7 mouse cellular contexts compared by ENCODE assay signal in the genomic region with DNA sequence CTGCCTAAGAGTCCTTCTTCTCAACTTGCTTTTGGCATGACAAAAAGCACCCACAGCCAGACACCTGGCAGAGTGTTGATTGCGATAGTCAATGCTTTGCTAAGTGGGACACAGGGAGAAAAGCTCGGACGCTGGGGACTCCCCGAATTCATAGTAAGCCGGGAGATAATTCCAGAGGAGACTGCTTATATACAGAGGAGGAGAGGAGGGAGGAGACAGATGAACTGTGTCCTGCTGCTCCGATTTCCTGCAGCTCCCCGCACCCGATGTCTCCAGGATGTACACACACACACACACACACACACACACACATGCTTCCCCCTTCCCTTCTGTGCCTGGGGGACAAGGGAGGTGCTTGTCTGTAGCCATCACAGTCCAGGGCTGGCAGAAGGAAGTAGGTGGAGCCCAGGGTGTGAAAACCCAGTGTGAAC. TPM values are rescaled to one million over a fixed set of nuclear protein-coding genes. Genes with fewer than 3 reads are reported as not detected.
DNase-seq lines count a peak whose midpoint lies in the region; ATAC-seq and TF ChIP-seq lines count a peak whose summit lies in the region.

No protein-coding gene starts in this region.

- peaks cover 43% of the 10 kb centered on the region for H3K4me1 ChIP-seq in embryonic facial prominence, embryonic 14.5 days (ENCODE audit: control insufficient read depth, insufficient read depth, low read length)
- H3K4me1 ChIP-seq in heart, postnatal 0 days (ENCODE audit: control insufficient read depth, insufficient read depth): peaks cover 80% of the 10 kb centered on the region
- H3K4me1 ChIP-seq in midbrain, embryonic 11.5 days (ENCODE audit: control insufficient read depth, insufficient read depth, low read length): peaks cover 46% of the 10 kb centered on the region

- H3K27ac ChIP-seq in embryonic facial prominence, embryonic 14.5 days (replicated peaks; ENCODE audit: low read depth, low read length): no peak overlapping the region
- H3K27ac ChIP-seq in heart, postnatal 0 days (ENCODE audit: low read depth): peak overlapping the region; percentile 83
- H3K27ac ChIP-seq in midbrain, embryonic 11.5 days (ENCODE audit: low read depth, low read length): no peak overlapping the region

- no peak overlapping the region for H3K4me2 ChIP-seq in embryonic facial prominence, embryonic 14.5 days (ENCODE audit: low read depth, low read length)
- H3K4me2 ChIP-seq in heart, postnatal 0 days (ENCODE audit: low read depth, low read length): peak overlapping the region; percentile 27; the same call in 1 of the 2 replicates
- H3K4me2 ChIP-seq in midbrain, embryonic 11.5 days: no peak overlapping the region

- WGBS in embryonic facial prominence, embryonic 14.5 days: 18% methylated on average over 8 of the region's 8 CpGs
- WGBS in heart, postnatal 0 days: 3% methylated on average over 8 of the region's 8 CpGs
- WGBS in midbrain, embryonic 11.5 days: 65% methylated on average over 7 of the region's 8 CpGs

- no peaks in the 10 kb centered on the region for H3K27me3 ChIP-seq in embryonic facial prominence, embryonic 14.5 days (replicated peaks; ENCODE audit: control insufficient read depth, insufficient read depth, low read length)
- no peaks in the 10 kb centered on the region for H3K27me3 ChIP-seq in heart, postnatal 0 days (ENCODE audit: control insufficient read depth, insufficient read depth, low read length)
- no peaks in the 10 kb centered on the region for H3K27me3 ChIP-seq in midbrain, embryonic 11.5 days (ENCODE audit: control insufficient read depth, insufficient read depth, low read length)

- no peaks in the 10 kb centered on the region for H3K36me3 ChIP-seq in embryonic facial prominence, embryonic 14.5 days (ENCODE audit: control insufficient read depth, insufficient read depth, low read length)
- H3K36me3 ChIP-seq in heart, postnatal 0 days (replicated peaks; ENCODE audit: control insufficient read depth, insufficient read depth, low read length): no peaks in the 10 kb centered on the region
- H3K36me3 ChIP-seq in midbrain, embryonic 11.5 days (ENCODE audit: control insufficient read depth, insufficient read depth, low read length): no peaks in the 10 kb centered on the region

- peak; percentile 4; the same call in 1 of the 2 replicates for ATAC-seq in embryonic facial prominence, embryonic 14.5 days (ENCODE audit: low read depth)
- peak; percentile 17 for ATAC-seq in heart, postnatal 0 days (ENCODE audit: insufficient read depth, low read depth)
- no peak for ATAC-seq in midbrain, embryonic 11.5 days (ENCODE audit: low FRiP score)

- no peak overlapping the region for H3K4me3 ChIP-seq in embryonic facial prominence, embryonic 14.5 days (ENCODE audit: low read depth, low read length)
- no peak overlapping the region for H3K4me3 ChIP-seq in heart, postnatal 0 days (ENCODE audit: low read depth, low read length)
- H3K4me3 ChIP-seq in midbrain, embryonic 11.5 days (ENCODE audit: low read depth, low read length): no peak overlapping the region

- no peak for TF ChIP-seq CTCF in heart, postnatal 0 days (IDR thresholded peaks at IDR 0.05; ENCODE audit: low read depth)

- H3K9ac ChIP-seq in embryonic facial prominence, embryonic 14.5 days (ENCODE audit: low read depth, low read length): no peak overlapping the region
- H3K9ac ChIP-seq in heart, postnatal 0 days (replicated peaks; ENCODE audit: low read depth, low read length): peak overlapping the region; percentile 22; the same call in 1 of the 2 replicates
- H3K9ac ChIP-seq in midbrain, embryonic 11.5 days (ENCODE audit: low read length): 0 out of 2 replicates have a peak overlapping the region, but pooled peaks have one; percentile 2

- DNase-seq in brain, adult 2 months (ENCODE audit: low read depth, low spot score): peak; percentile 51
- peak; percentile 70 for DNase-seq in embryonic facial prominence, embryonic 14.5 days (ENCODE audit: low spot score)
- DNase-seq in heart, postnatal 0 days (ENCODE audit: low spot score): peak; percentile 69
- peak; percentile 82 for DNase-seq in kidney, postnatal 10 days
- no peak for DNase-seq in midbrain, embryonic 11.5 days (ENCODE audit: low spot score, missing footprints)
- DNase-seq in yolk sac, embryonic 10.5 days (ENCODE audit: low spot score): peak; percentile 61
- no peak for DNase-seq in embryo, embryonic 10.5 days (ENCODE audit: low spot score)

- TF ChIP-seq EP300 in heart, postnatal 0 days (IDR thresholded peaks at IDR 0.05; ENCODE audit: low read depth): peak; percentile 78; the same call in 1 of the 2 replicates

- H3K9me3 ChIP-seq in embryonic facial prominence, embryonic 14.5 days (ENCODE audit: control insufficient read depth, low read length): no peaks in the 10 kb centered on the region
- no peaks in the 10 kb centered on the region for H3K9me3 ChIP-seq in heart, postnatal 0 days (replicated peaks; ENCODE audit: control insufficient read depth, low read length)
- no peaks in the 10 kb centered on the region for H3K9me3 ChIP-seq in midbrain, embryonic 11.5 days (ENCODE audit: control insufficient read depth, low read length)

RNA-seq across cellular contexts. Expression of a gene that starts 17.0 kb away (rescaled TPM):
- polyA plus RNA-seq in embryonic facial prominence, embryonic 14.5 days (2014; fragmentation: Nextera tagmentation; extraction: Ambion mirVana): 17.4 and 17.7 TPM in 2 replicates
- total RNA-seq in heart, postnatal 0 days (2014; rRNA removed; ENCODE audit: low replicate concordance): 15.1 and 19.2 TPM in 2 replicates
- polyA plus RNA-seq in heart, postnatal 0 days (2015; fragmentation: Nextera tagmentation; extraction: Ambion mirVana): 17.0 and 17.5 TPM in 2 replicates
- 16.5 and 17.0 TPM in 2 replicates for polyA plus RNA-seq in midbrain, embryonic 11.5 days (2014; fragmentation: Nextera tagmentation; extraction: Ambion mirVana)

RNA-seq across cellular contexts. Expression of a gene that starts 46.8 kb away (rescaled TPM):
- 35.3 and 36.6 TPM in 2 replicates for polyA plus RNA-seq in embryonic facial prominence, embryonic 14.5 days (2014; fragmentation: Nextera tagmentation; extraction: Ambion mirVana)
- 31.9 and 35.5 TPM in 2 replicates for total RNA-seq in heart, postnatal 0 days (2014; rRNA removed; ENCODE audit: low replicate concordance)
- polyA plus RNA-seq in heart, postnatal 0 days (2015; fragmentation: Nextera tagmentation; extraction: Ambion mirVana): 17.6 and 18.2 TPM in 2 replicates
- polyA plus RNA-seq in midbrain, embryonic 11.5 days (2014; fragmentation: Nextera tagmentation; extraction: Ambion mirVana): 82.5 and 83.6 TPM in 2 replicates

Comparison
In these comparisons a context has a peak if more than half of its experiments do, and no peak if none do; other contexts are left out.
1. DNase-seq: peak in brain, adult 2 months (single experiment), embryonic facial prominence, embryonic 14.5 days (single experiment), heart, postnatal 0 days (single experiment), kidney, postnatal 10 days (single experiment) and yolk sac, embryonic 10.5 days (single experiment); none in midbrain, embryonic 11.5 days (single experiment) and embryo, embryonic 10.5 days (single experiment).